Mouse (Mus musculus): ENCODE data around the gene Gm614. TPM values are rescaled to one million over a fixed set of nuclear protein-coding genes. Genes with fewer than 3 reads are reported as not detected.
A peak's percentile ranks its signal among the peaks of the same experiment; 100 is the strongest.

Gene Gm614
- polyA plus RNA-seq, 1 experiment from 2014 or later: not detected

- Histone ChIP-seq H3K27ac (ENCODE audit: low read depth) (peak within 1 kb of the TSS; percentile 67; the same call in 1 of the 2 replicates), H3K36me3 (ENCODE audit: insufficient read depth) (peaks cover 29% of the 10 kb centered on the region), H3K4me2 (peak within 1 kb of the TSS; percentile 62), H3K9ac (peak within 1 kb of the TSS; percentile 68), H3K4me3 (ENCODE audit: low read depth, low read length) (peak within 1 kb of the TSS; percentile 56), H3K27me3 (ENCODE audit: insufficient read depth, low read length) (no peaks in the 10 kb centered on the region), H3K4me1 (ENCODE audit: insufficient read depth) (no peaks in the 10 kb centered on the region), H3K9me3 (ENCODE audit: low read depth, low read length) (no peaks in the 10 kb centered on the region)
- 10% methylated on average over 50 of the region's 54 CpGs for WGBS
- peak; percentile 98 for ATAC-seq (ENCODE audit: insufficient read depth)
- peak; percentile 92 for DNase-seq
- no peak for TF ChIP-seq CTCF (IDR thresholded peaks at IDR 0.05; ENCODE audit: low read depth)
These were observed 10.3 kb upstream of the Gm614 start, which contains the start of gene Med12 for GRCm38 (mm10) chrX:101273875-101274738. TSS of gene Med12 (plus strand) at chrX:101274030.

DNA sequence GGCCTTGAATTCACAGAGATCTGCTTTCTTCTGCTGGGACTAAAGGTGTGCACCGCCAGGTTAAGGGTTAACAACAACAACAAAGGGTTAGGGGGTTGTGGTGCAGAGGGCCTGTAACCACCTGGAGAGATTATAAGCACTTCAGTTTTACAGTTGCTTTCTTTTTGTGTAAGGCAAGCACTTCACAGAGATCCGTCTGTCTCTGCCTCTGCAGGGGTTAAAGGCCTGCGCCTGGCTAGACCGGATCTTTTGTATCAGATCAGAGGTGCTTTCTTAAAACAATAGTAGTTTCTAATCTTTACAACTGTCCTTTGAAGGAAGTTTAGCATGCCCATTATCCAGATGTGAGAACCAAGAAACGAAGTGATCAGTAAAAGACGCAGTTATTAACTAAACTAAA is 9.6 kb upstream of the Gm614 start:
- TF ChIP-seq CTCF (IDR thresholded peaks at IDR 0.05; ENCODE audit: low read depth): no peak
- DNase-seq: peak; percentile 14
- Histone ChIP-seq H3K36me3 (ENCODE audit: insufficient read depth) (peaks cover 23% of the 10 kb centered on the region), H3K9me3 (ENCODE audit: low read depth, low read length) (no peaks in the 10 kb centered on the region), H3K27me3 (ENCODE audit: insufficient read depth, low read length) (no peaks in the 10 kb centered on the region), H3K27ac (ENCODE audit: low read depth) (no peak overlapping the region), H3K4me3 (ENCODE audit: low read depth, low read length) (peak overlapping the region; percentile 56), H3K4me2 (peak overlapping the region; percentile 53), H3K9ac (peak overlapping the region; percentile 40), H3K4me1 (ENCODE audit: insufficient read depth) (no peaks in the 10 kb centered on the region)
- ATAC-seq (ENCODE audit: insufficient read depth): peak; percentile 29; the same call in 1 of the 2 replicates
- WGBS: 22% methylated on average over 6 of the region's 6 CpGs

DNA sequence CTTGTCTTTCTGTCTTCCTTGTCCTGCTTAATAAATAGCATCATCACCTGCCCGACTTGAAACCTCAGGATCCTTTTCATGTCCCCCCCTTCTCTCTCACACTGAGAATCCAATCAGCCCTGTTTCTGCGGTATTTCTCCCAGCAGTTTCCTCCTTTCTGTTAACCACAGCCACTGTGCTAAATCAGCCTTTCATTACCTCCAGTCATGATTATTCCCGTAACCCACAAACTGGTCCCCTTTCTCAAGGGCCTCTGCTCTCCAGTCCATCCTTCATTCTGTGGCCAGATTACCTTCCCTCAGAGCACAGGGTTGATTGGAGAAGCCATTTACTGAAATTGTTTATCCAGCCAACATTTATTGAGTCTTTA is 4.9 kb upstream of the Gm614 start, which contains the start of gene Gm20489:
TSS of gene Gm20489 (minus strand) at position 269 of the 370 bp plus-strand sequence.
- H3K4me1 ChIP-seq (ENCODE audit: insufficient read depth): no peaks in the 10 kb centered on the region
- no peak within 1 kb of the TSS for H3K27ac ChIP-seq (ENCODE audit: low read depth)
- 51% methylated on average over 3 of the region's 3 CpGs for WGBS
- no peaks in the 10 kb centered on the region for H3K9me3 ChIP-seq (ENCODE audit: low read depth, low read length)
- H3K4me2 ChIP-seq: no peak within 1 kb of the TSS
- H3K9ac ChIP-seq: no peak within 1 kb of the TSS
- DNase-seq (no peak), ATAC-seq (ENCODE audit: insufficient read depth) (no peak)
- H3K36me3 ChIP-seq (ENCODE audit: insufficient read depth): no peaks in the 10 kb centered on the region
- TF ChIP-seq CTCF (IDR thresholded peaks at IDR 0.05; ENCODE audit: low read depth): no peak
- no peaks in the 10 kb centered on the region for H3K27me3 ChIP-seq (ENCODE audit: insufficient read depth, low read length)
- no peak within 1 kb of the TSS for H3K4me3 ChIP-seq (ENCODE audit: low read depth, low read length)

GRCm38 (mm10) chrX:101268025-101268754 is 4.4 kb upstream of the Gm614 start, which contains the start of gene Il2rg:
TSS of gene Il2rg (minus strand) at chrX:101268255.
- Histone ChIP-seq H3K27ac (ENCODE audit: low read depth) (no peak within 1 kb of the TSS), H3K4me1 (ENCODE audit: insufficient read depth) (no peaks in the 10 kb centered on the region), H3K27me3 (ENCODE audit: insufficient read depth, low read length) (no peaks in the 10 kb centered on the region), H3K4me3 (ENCODE audit: low read depth, low read length) (no peak within 1 kb of the TSS), H3K36me3 (ENCODE audit: insufficient read depth) (no peaks in the 10 kb centered on the region), H3K9me3 (ENCODE audit: low read depth, low read length) (no peaks in the 10 kb centered on the region), H3K4me2 (no peak within 1 kb of the TSS), H3K9ac (no peak within 1 kb of the TSS)
- no peak for ATAC-seq (ENCODE audit: insufficient read depth)
- no peak for TF ChIP-seq CTCF (IDR thresholded peaks at IDR 0.05; ENCODE audit: low read depth)
- 42% methylated on average over 5 of the region's 5 CpGs for WGBS
- no peak for DNase-seq

GRCm38 (mm10) chrX:101266631-101267030 is 2.8 kb upstream of the Gm614 start:
- no peak overlapping the region for H3K27ac ChIP-seq (ENCODE audit: low read depth)
- no peak overlapping the region for H3K4me3 ChIP-seq (ENCODE audit: low read depth, low read length)
- no peaks in the 10 kb centered on the region for H3K36me3 ChIP-seq (ENCODE audit: insufficient read depth)
- no peak for TF ChIP-seq CTCF (IDR thresholded peaks at IDR 0.05; ENCODE audit: low read depth)
- no peaks in the 10 kb centered on the region for H3K27me3 ChIP-seq (ENCODE audit: insufficient read depth, low read length)
- no peak overlapping the region for H3K9ac ChIP-seq
- H3K4me1 ChIP-seq (ENCODE audit: insufficient read depth): no peaks in the 10 kb centered on the region
- DNase-seq (no peak), ATAC-seq (ENCODE audit: insufficient read depth) (no peak)
- no peak overlapping the region for H3K4me2 ChIP-seq
- 86% methylated on average over 6 of the region's 6 CpGs for WGBS
- no peaks in the 10 kb centered on the region for H3K9me3 ChIP-seq (ENCODE audit: low read depth, low read length)

DNA sequence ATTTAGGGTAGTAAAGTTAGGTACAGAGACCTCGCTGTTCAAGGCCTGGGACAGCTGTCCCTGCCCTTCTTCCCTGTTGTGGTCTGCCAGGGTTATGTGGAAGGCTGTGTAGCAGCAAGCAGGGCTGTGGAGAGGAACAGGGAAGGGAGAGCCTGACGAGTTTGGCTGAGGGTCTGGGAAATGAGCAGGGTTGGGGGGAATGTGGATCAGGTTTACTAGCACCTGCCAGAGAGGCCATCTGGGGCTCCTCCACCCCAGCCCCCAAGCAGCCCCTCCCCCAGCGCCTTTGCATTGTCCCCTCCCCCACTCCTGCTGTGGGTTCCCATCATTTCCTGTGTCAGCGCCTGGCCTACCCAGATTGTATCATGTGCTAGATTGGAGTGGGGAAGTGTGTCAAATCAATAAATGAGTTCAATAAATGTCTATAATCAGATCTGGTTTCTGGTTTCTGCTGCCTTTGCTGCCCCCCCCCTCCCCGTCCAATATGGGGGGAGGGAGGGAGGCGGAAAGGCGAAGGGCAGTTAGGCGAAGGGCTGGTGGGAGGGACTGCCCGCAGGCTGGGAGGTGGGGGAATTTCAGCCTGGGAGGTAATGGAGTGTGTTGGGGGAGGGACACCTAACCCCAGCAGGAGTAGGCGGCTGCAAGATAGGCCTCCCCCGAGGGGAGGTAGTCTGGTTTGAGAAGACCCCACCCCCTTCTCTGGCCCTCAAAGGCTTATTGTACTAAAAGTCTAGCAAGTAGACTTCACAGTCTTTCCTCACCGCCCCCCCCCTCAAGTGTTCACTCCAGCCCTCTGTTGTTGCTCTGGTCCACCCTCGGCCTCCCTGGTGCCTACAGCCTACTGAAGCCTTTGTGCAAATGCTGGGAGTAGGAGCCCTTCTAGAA is 3.1 kb downstream of the Gm614 start:
- Histone ChIP-seq H3K4me1 (ENCODE audit: insufficient read depth) (no peaks in the 10 kb centered on the region), H3K4me3 (ENCODE audit: low read depth, low read length) (no peak overlapping the region), H3K36me3 (ENCODE audit: insufficient read depth) (no peaks in the 10 kb centered on the region), H3K27ac (ENCODE audit: low read depth) (peak overlapping the region; percentile 77), H3K9ac (0 out of 2 replicates have a peak overlapping the region, but pooled peaks have one; percentile 5), H3K27me3 (ENCODE audit: insufficient read depth, low read length) (no peaks in the 10 kb centered on the region), H3K9me3 (ENCODE audit: low read depth, low read length) (no peaks in the 10 kb centered on the region), H3K4me2 (peak overlapping the region; percentile 15; the same call in 1 of the 2 replicates)
- ATAC-seq (ENCODE audit: insufficient read depth): peak; percentile 81
- DNase-seq: peak; percentile 70
- 19% methylated on average over 10 of the region's 13 CpGs for WGBS
- TF ChIP-seq CTCF (IDR thresholded peaks at IDR 0.05; ENCODE audit: low read depth): no peak

Data from lung, embryonic 14.5 days (tissue).